Mouse (Mus musculus): ENCODE data around the gene Ctnna2. TPM values are rescaled to one million over a fixed set of nuclear protein-coding genes. Genes with fewer than 3 reads are reported as not detected.

The Ctnna2 gene
- polyA plus RNA-seq, 1 experiment from 2014 or later = 1.6 TPM

- no peak overlapping the region for H3K9ac ChIP-seq (ENCODE audit: low read length)
- DNase-seq (ENCODE audit: low spot score) = no peak
- H3K27me3 ChIP-seq (ENCODE audit: control insufficient read depth, insufficient read depth, low read length) = no peaks in the 10 kb centered on the region
- H3K9me3 ChIP-seq (ENCODE audit: control insufficient read depth, low read length) = no peaks in the 10 kb centered on the region
- WGBS = 27% methylated on average over 4 of the region's 4 CpGs
- no peak overlapping the region for H3K4me2 ChIP-seq (ENCODE audit: low read depth, severe bottlenecking)
- H3K4me3 ChIP-seq (ENCODE audit: low read depth, low read length) = no peak overlapping the region
- no peak overlapping the region for H3K27ac ChIP-seq (replicated peaks; ENCODE audit: low read depth, low read length)
- no peak for ATAC-seq (ENCODE audit: insufficient number of reproducible peaks, low FRiP score, low TSS enrichment, low read depth)
- H3K4me1 ChIP-seq (ENCODE audit: control insufficient read depth, insufficient read depth, low read length) = no peaks in the 10 kb centered on the region
- no peaks in the 10 kb centered on the region for H3K36me3 ChIP-seq (ENCODE audit: control insufficient read depth, insufficient read depth, low read length)
These were observed 803.7 kb downstream of the Ctnna2 start for GRCm38 (mm10) chr6:77175764-77176163.

- Histone ChIP-seq H3K27ac (replicated peaks; ENCODE audit: low read depth, low read length) (no peak overlapping the region), H3K9ac (ENCODE audit: low read length) (no peak overlapping the region), H3K27me3 (ENCODE audit: control insufficient read depth, insufficient read depth, low read length) (no peaks in the 10 kb centered on the region), H3K4me3 (ENCODE audit: low read depth, low read length) (no peak overlapping the region), H3K4me1 (ENCODE audit: control insufficient read depth, insufficient read depth, low read length) (0 out of 2 replicates have a peak, but pooled peaks cover 2% of the 10 kb centered on the region), H3K36me3 (ENCODE audit: control insufficient read depth, insufficient read depth, low read length) (no peaks in the 10 kb centered on the region), H3K9me3 (ENCODE audit: control insufficient read depth, low read length) (no peaks in the 10 kb centered on the region), H3K4me2 (ENCODE audit: low read depth, severe bottlenecking) (no peak overlapping the region)
- no peak for ATAC-seq (ENCODE audit: insufficient number of reproducible peaks, low FRiP score, low TSS enrichment, low read depth)
- no peak for DNase-seq (ENCODE audit: low spot score)
- 46% methylated on average over 5 of the region's 5 CpGs for WGBS
These were observed 822.5 kb downstream of the Ctnna2 start for GRCm38 (mm10) chr6:77157028-77157427.

GRCm38 (mm10) chr6:77139306-77139920 lies 840.1 kb downstream of the Ctnna2 start:
- Histone ChIP-seq H3K4me3 (ENCODE audit: low read depth, low read length) (no peak overlapping the region), H3K9ac (ENCODE audit: low read length) (no peak overlapping the region), H3K36me3 (ENCODE audit: control insufficient read depth, insufficient read depth, low read length) (no peaks in the 10 kb centered on the region), H3K27ac (replicated peaks; ENCODE audit: low read depth, low read length) (no peak overlapping the region), H3K4me2 (ENCODE audit: low read depth, severe bottlenecking) (no peak overlapping the region), H3K9me3 (ENCODE audit: control insufficient read depth, low read length) (no peaks in the 10 kb centered on the region), H3K27me3 (ENCODE audit: control insufficient read depth, insufficient read depth, low read length) (no peaks in the 10 kb centered on the region), H3K4me1 (ENCODE audit: control insufficient read depth, insufficient read depth, low read length) (no peaks in the 10 kb centered on the region)
- DNase-seq (ENCODE audit: low spot score) (no peak), ATAC-seq (ENCODE audit: insufficient number of reproducible peaks, low FRiP score, low TSS enrichment, low read depth) (no peak)
- 93% methylated on average over 4 of the region's 4 CpGs for WGBS

GRCm38 (mm10) chr6:77120926-77121325 lies 858.6 kb downstream of the Ctnna2 start:
- Histone ChIP-seq H3K36me3 (ENCODE audit: control insufficient read depth, insufficient read depth, low read length) (no peaks in the 10 kb centered on the region), H3K9ac (ENCODE audit: low read length) (no peak overlapping the region), H3K4me2 (ENCODE audit: low read depth, severe bottlenecking) (no peak overlapping the region), H3K27ac (replicated peaks; ENCODE audit: low read depth, low read length) (no peak overlapping the region), H3K4me1 (ENCODE audit: control insufficient read depth, insufficient read depth, low read length) (no peaks in the 10 kb centered on the region), H3K9me3 (ENCODE audit: control insufficient read depth, low read length) (no peaks in the 10 kb centered on the region), H3K4me3 (ENCODE audit: low read depth, low read length) (no peak overlapping the region), H3K27me3 (ENCODE audit: control insufficient read depth, insufficient read depth, low read length) (no peaks in the 10 kb centered on the region)
- 80% methylated on average over 2 of the region's 2 CpGs for WGBS
- DNase-seq (ENCODE audit: low spot score) = no peak
- no peak for ATAC-seq (ENCODE audit: insufficient number of reproducible peaks, low FRiP score, low TSS enrichment, low read depth)

GRCm38 (mm10) chr6:77120510-77120909 lies 859.0 kb downstream of the Ctnna2 start:
- H3K27me3 ChIP-seq (ENCODE audit: control insufficient read depth, insufficient read depth, low read length) = no peaks in the 10 kb centered on the region
- no peaks in the 10 kb centered on the region for H3K4me1 ChIP-seq (ENCODE audit: control insufficient read depth, insufficient read depth, low read length)
- DNase-seq (ENCODE audit: low spot score) = no peak
- 69% methylated on average over 5 of the region's 5 CpGs for WGBS
- H3K4me3 ChIP-seq (ENCODE audit: low read depth, low read length) = no peak overlapping the region
- no peak overlapping the region for H3K27ac ChIP-seq (replicated peaks; ENCODE audit: low read depth, low read length)
- no peaks in the 10 kb centered on the region for H3K36me3 ChIP-seq (ENCODE audit: control insufficient read depth, insufficient read depth, low read length)
- H3K9me3 ChIP-seq (ENCODE audit: control insufficient read depth, low read length) = no peaks in the 10 kb centered on the region
- H3K9ac ChIP-seq (ENCODE audit: low read length) = no peak overlapping the region
- no peak for ATAC-seq (ENCODE audit: insufficient number of reproducible peaks, low FRiP score, low TSS enrichment, low read depth)
- no peak overlapping the region for H3K4me2 ChIP-seq (ENCODE audit: low read depth, severe bottlenecking)

GRCm38 (mm10) chr6:77109095-77109945 lies 870.2 kb downstream of the Ctnna2 start:
- Histone ChIP-seq H3K4me2 (ENCODE audit: low read depth, severe bottlenecking) (no peak overlapping the region), H3K27me3 (ENCODE audit: control insufficient read depth, insufficient read depth, low read length) (no peaks in the 10 kb centered on the region), H3K27ac (replicated peaks; ENCODE audit: low read depth, low read length) (no peak overlapping the region), H3K36me3 (ENCODE audit: control insufficient read depth, insufficient read depth, low read length) (no peaks in the 10 kb centered on the region), H3K9me3 (ENCODE audit: control insufficient read depth, low read length) (no peaks in the 10 kb centered on the region), H3K4me1 (ENCODE audit: control insufficient read depth, insufficient read depth, low read length) (no peaks in the 10 kb centered on the region), H3K4me3 (ENCODE audit: low read depth, low read length) (no peak overlapping the region), H3K9ac (ENCODE audit: low read length) (no peak overlapping the region)
- DNase-seq (ENCODE audit: low spot score) (no peak), ATAC-seq (ENCODE audit: insufficient number of reproducible peaks, low FRiP score, low TSS enrichment, low read depth) (no peak)
- 83% methylated on average over 10 of the region's 10 CpGs for WGBS

GRCm38 (mm10) chr6:77101047-77101446 lies 878.5 kb downstream of the Ctnna2 start:
- no peak overlapping the region for H3K27ac ChIP-seq (replicated peaks; ENCODE audit: low read depth, low read length)
- no peak overlapping the region for H3K4me3 ChIP-seq (ENCODE audit: low read depth, low read length)
- ATAC-seq (ENCODE audit: insufficient number of reproducible peaks, low FRiP score, low TSS enrichment, low read depth) (no peak), DNase-seq (ENCODE audit: low spot score) (no peak)
- H3K9ac ChIP-seq (ENCODE audit: low read length) = no peak overlapping the region
- WGBS = 35% methylated on average over 1 of the region's 1 CpGs
- H3K9me3 ChIP-seq (ENCODE audit: control insufficient read depth, low read length) = no peaks in the 10 kb centered on the region
- H3K4me2 ChIP-seq (ENCODE audit: low read depth, severe bottlenecking) = no peak overlapping the region
- no peaks in the 10 kb centered on the region for H3K36me3 ChIP-seq (ENCODE audit: control insufficient read depth, insufficient read depth, low read length)
- no peaks in the 10 kb centered on the region for H3K27me3 ChIP-seq (ENCODE audit: control insufficient read depth, insufficient read depth, low read length)
- H3K4me1 ChIP-seq (ENCODE audit: control insufficient read depth, insufficient read depth, low read length) = no peaks in the 10 kb centered on the region

GRCm38 (mm10) chr6:77098540-77098939 lies 881.0 kb downstream of the Ctnna2 start:
- H3K4me1 ChIP-seq (ENCODE audit: control insufficient read depth, insufficient read depth, low read length) = no peaks in the 10 kb centered on the region
- no peak overlapping the region for H3K4me3 ChIP-seq (ENCODE audit: low read depth, low read length)
- 85% methylated on average over 1 of the region's 1 CpGs for WGBS
- no peaks in the 10 kb centered on the region for H3K9me3 ChIP-seq (ENCODE audit: control insufficient read depth, low read length)
- no peaks in the 10 kb centered on the region for H3K36me3 ChIP-seq (ENCODE audit: control insufficient read depth, insufficient read depth, low read length)
- DNase-seq (ENCODE audit: low spot score) (no peak), ATAC-seq (ENCODE audit: insufficient number of reproducible peaks, low FRiP score, low TSS enrichment, low read depth) (no peak)
- H3K9ac ChIP-seq (ENCODE audit: low read length) = no peak overlapping the region
- no peak overlapping the region for H3K27ac ChIP-seq (replicated peaks; ENCODE audit: low read depth, low read length)
- no peaks in the 10 kb centered on the region for H3K27me3 ChIP-seq (ENCODE audit: control insufficient read depth, insufficient read depth, low read length)
- H3K4me2 ChIP-seq (ENCODE audit: low read depth, severe bottlenecking) = no peak overlapping the region

All from limb, embryonic 11.5 days (tissue).